12 mouse cellular contexts compared by ENCODE assay signal in the genomic region with DNA sequence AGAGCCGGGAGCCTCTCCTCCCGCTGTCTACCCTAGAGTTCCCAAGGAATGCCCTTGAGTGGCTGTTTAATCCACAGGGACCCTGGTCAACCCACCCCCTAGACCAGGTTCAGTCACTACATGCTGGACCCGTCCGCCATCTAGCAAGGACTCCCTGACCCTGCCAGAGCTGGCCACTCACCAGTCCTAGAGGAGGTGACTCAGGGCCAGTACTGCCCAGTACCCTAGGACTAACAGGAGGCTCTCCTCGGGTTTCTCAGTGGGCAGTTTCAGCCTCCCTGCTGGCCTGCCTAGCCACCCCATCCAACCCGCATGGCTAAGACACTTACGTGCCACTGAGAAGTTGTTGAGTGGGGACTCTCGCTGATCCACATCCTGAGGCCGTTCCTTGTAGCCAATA. TPM values are rescaled to one million over a fixed set of nuclear protein-coding genes. Genes with fewer than 3 reads are reported as not detected.
DNase-seq lines count a peak whose midpoint lies in the region; ATAC-seq and TF ChIP-seq lines count a peak whose summit lies in the region.
"Had no signal": no experiment of that assay in that cellular context is flagged by ENCODE, and none has a peak within 500 bp of the region (broad histone marks: within the 10 kb centered on the region; RNA-seq: fewer than 3 reads in every experiment).

No protein-coding gene starts in this region.

- no peak for ATAC-seq in kidney, postnatal 0 days (replicated peaks; ENCODE audit: low FRiP score, low read depth)
- ATAC-seq in forebrain, embryonic 11.5 days (replicated peaks; ENCODE audit: low FRiP score) = no peak
- no peak for ATAC-seq in hindbrain, embryonic 13.5 days (ENCODE audit: low FRiP score)
- ATAC-seq in neural tube, embryonic 14.5 days (ENCODE audit: low read depth) = no peak
- no peak for ATAC-seq in granulocyte monocyte progenitor cell, adult 5-6 weeks (replicated peaks; ENCODE audit: poor library complexity, severe bottlenecking)

- TF ChIP-seq CTCF in kidney, postnatal 0 days (IDR thresholded peaks at IDR 0.05; ENCODE audit: low read depth) = no peak

- peaks cover 57% of the 10 kb centered on the region for H3K36me3 ChIP-seq in kidney, postnatal 0 days (ENCODE audit: insufficient read depth, low read length)
- H3K36me3 ChIP-seq in forebrain, embryonic 11.5 days (ENCODE audit: control insufficient read depth, insufficient read depth, low read length) = peaks cover 20% of the 10 kb centered on the region
- peaks cover 62% of the 10 kb centered on the region for H3K36me3 ChIP-seq in hindbrain, embryonic 13.5 days
- H3K36me3 ChIP-seq in neural tube, embryonic 14.5 days (ENCODE audit: control insufficient read depth, insufficient read depth, low read length) = peaks cover 47% of the 10 kb centered on the region

- no peak for DNase-seq in kidney, postnatal 0 days (ENCODE audit: low spot score)
- DNase-seq in kidney, adult 11 months = no peak
- no peak for DNase-seq in forebrain, embryonic 11.5 days (ENCODE audit: low spot score)
- DNase-seq in right cerebral cortex, postnatal 36 days (ENCODE audit: low spot score in 2 of 2) = no peak
- DNase-seq: adrenal gland, postnatal 14 days; cerebellum, adult 2 months; thymus, postnatal 36 days had no signal

- WGBS in kidney, postnatal 0 days = 64% methylated on average over 9 of the region's 9 CpGs
- WGBS in forebrain, embryonic 11.5 days = 88% methylated on average over 9 of the region's 9 CpGs
- 77% methylated on average over 9 of the region's 9 CpGs for WGBS in hindbrain, embryonic 13.5 days
- 79% methylated on average over 9 of the region's 9 CpGs for WGBS in neural tube, embryonic 14.5 days

- no peak overlapping the region for H3K4me2 ChIP-seq in kidney, postnatal 0 days (ENCODE audit: low read length)
- H3K4me2 ChIP-seq in forebrain, embryonic 11.5 days (ENCODE audit: low read depth, low read length, severe bottlenecking) = no peak overlapping the region
- peak overlapping the region; percentile 27; the same call in 1 of the 2 replicates for H3K4me2 ChIP-seq in hindbrain, embryonic 13.5 days
- no peak overlapping the region for H3K4me2 ChIP-seq in neural tube, embryonic 14.5 days (ENCODE audit: low read depth, low read length)

- H3K27ac ChIP-seq in kidney, postnatal 0 days = peak overlapping the region; percentile 60
- peak overlapping the region; percentile 73; the same call in 1 of the 2 replicates for H3K27ac ChIP-seq in forebrain, embryonic 11.5 days (ENCODE audit: low read depth, low read length)
- H3K27ac ChIP-seq in hindbrain, embryonic 13.5 days = peak overlapping the region; percentile 95
- H3K27ac ChIP-seq in neural tube, embryonic 14.5 days (ENCODE audit: low read depth, low read length) = 0 out of 2 replicates have a peak overlapping the region, but pooled peaks have one; percentile 88
- H3K27ac ChIP-seq: liver, embryonic 14.5 days had no signal

- H3K27me3 ChIP-seq in kidney, postnatal 0 days (ENCODE audit: insufficient read depth, low read length) = no peaks in the 10 kb centered on the region
- no peaks in the 10 kb centered on the region for H3K27me3 ChIP-seq in forebrain, embryonic 11.5 days (ENCODE audit: control insufficient read depth, insufficient read depth, low read length)
- no peaks in the 10 kb centered on the region for H3K27me3 ChIP-seq in hindbrain, embryonic 13.5 days
- H3K27me3 ChIP-seq in neural tube, embryonic 14.5 days (ENCODE audit: control insufficient read depth, insufficient read depth, low read length) = no peaks in the 10 kb centered on the region

- no peak overlapping the region for H3K4me3 ChIP-seq in kidney, postnatal 0 days (replicated peaks; ENCODE audit: low read depth, low read length)
- H3K4me3 ChIP-seq in forebrain, embryonic 11.5 days (ENCODE audit: low read depth, low read length) = no peak overlapping the region
- no peak overlapping the region for H3K4me3 ChIP-seq in hindbrain, embryonic 13.5 days
- no peak overlapping the region for H3K4me3 ChIP-seq in neural tube, embryonic 14.5 days (ENCODE audit: low read depth, low read length)

- H3K4me1 ChIP-seq in kidney, postnatal 0 days (replicated peaks; ENCODE audit: insufficient read depth, low read length) = peaks cover 27% of the 10 kb centered on the region; the same call in 1 of the 2 replicates
- H3K4me1 ChIP-seq in forebrain, embryonic 11.5 days (replicated peaks; ENCODE audit: control insufficient read depth, insufficient read depth, low read length) = peaks cover 36% of the 10 kb centered on the region
- H3K4me1 ChIP-seq in hindbrain, embryonic 13.5 days (replicated peaks) = peaks cover 83% of the 10 kb centered on the region
- peaks cover 63% of the 10 kb centered on the region for H3K4me1 ChIP-seq in neural tube, embryonic 14.5 days (ENCODE audit: control insufficient read depth, insufficient read depth, low read length)

- H3K9me3 ChIP-seq in kidney, postnatal 0 days (replicated peaks; ENCODE audit: low read length) = no peaks in the 10 kb centered on the region
- no peaks in the 10 kb centered on the region for H3K9me3 ChIP-seq in forebrain, embryonic 11.5 days (ENCODE audit: control insufficient read depth, low read length)
- no peaks in the 10 kb centered on the region for H3K9me3 ChIP-seq in hindbrain, embryonic 13.5 days
- H3K9me3 ChIP-seq in neural tube, embryonic 14.5 days (ENCODE audit: control insufficient read depth, low read length) = no peaks in the 10 kb centered on the region
- H3K9me3 ChIP-seq: G1E had no signal

- H3K9ac ChIP-seq in kidney, postnatal 0 days (ENCODE audit: low read depth, low read length) = 0 out of 2 replicates have a peak overlapping the region, but pooled peaks have one; percentile 18
- H3K9ac ChIP-seq in forebrain, embryonic 11.5 days (ENCODE audit: low read length) = no peak overlapping the region
- H3K9ac ChIP-seq in hindbrain, embryonic 13.5 days = peak overlapping the region; percentile 59
- H3K9ac ChIP-seq in neural tube, embryonic 14.5 days (replicated peaks; ENCODE audit: low read depth, low read length) = 0 out of 2 replicates have a peak overlapping the region, but pooled peaks have one; percentile 25
- H3K9ac ChIP-seq: liver, embryonic 14.5 days had no signal

RNA-seq across cellular contexts. Expression of a gene that starts 12.8 kb away (rescaled TPM):
- polyA plus RNA-seq in kidney, postnatal 0 days (2015; fragmentation: Nextera tagmentation; extraction: Ambion mirVana) = 72.5 and 114 TPM in 2 replicates
- polyA plus RNA-seq in forebrain, embryonic 11.5 days (2014; fragmentation: Nextera tagmentation; extraction: Ambion mirVana) = 99.4 and 123 TPM in 2 replicates
- polyA plus RNA-seq in hindbrain, embryonic 13.5 days (2015; fragmentation: Nextera tagmentation; extraction: Ambion mirVana) = 60.8 and 64.5 TPM in 2 replicates
- 57.9 and 59.2 TPM in 2 replicates for polyA plus RNA-seq in neural tube, embryonic 14.5 days (2014; fragmentation: Nextera tagmentation; extraction: Ambion mirVana)
- total RNA-seq in granulocyte monocyte progenitor cell, adult 5-6 weeks (2014; fragmentation: Nextera tagmentation) = 118 and 134 TPM in 2 replicates
- 73.9 and 101 TPM in 2 replicates for total RNA-seq in granulocyte monocyte progenitor cell, adult 5-6 weeks (2017)

RNA-seq across cellular contexts. Expression of a gene that starts 16.8 kb away (rescaled TPM):
- polyA plus RNA-seq in kidney, postnatal 0 days (2015; fragmentation: Nextera tagmentation; extraction: Ambion mirVana) = 5.9 and 6.7 TPM in 2 replicates
- 4.4 and 5.3 TPM in 2 replicates for polyA plus RNA-seq in forebrain, embryonic 11.5 days (2014; fragmentation: Nextera tagmentation; extraction: Ambion mirVana)
- polyA plus RNA-seq in hindbrain, embryonic 13.5 days (2015; fragmentation: Nextera tagmentation; extraction: Ambion mirVana) = 3.6 and 4.6 TPM in 2 replicates
- 1.3 and 3.5 TPM in 2 replicates for polyA plus RNA-seq in neural tube, embryonic 14.5 days (2014; fragmentation: Nextera tagmentation; extraction: Ambion mirVana)
- 1.0 and 5.4 TPM in 2 replicates for total RNA-seq in granulocyte monocyte progenitor cell, adult 5-6 weeks (2014; fragmentation: Nextera tagmentation)
- total RNA-seq in granulocyte monocyte progenitor cell, adult 5-6 weeks (2017) = 0.82 and 1.3 TPM in 2 replicates

RNA-seq across cellular contexts. Expression of a gene that starts 17.4 kb away (rescaled TPM):
- 202 and 209 TPM in 2 replicates for polyA plus RNA-seq in kidney, postnatal 0 days (2015; fragmentation: Nextera tagmentation; extraction: Ambion mirVana)
- 227 and 257 TPM in 2 replicates for polyA plus RNA-seq in forebrain, embryonic 11.5 days (2014; fragmentation: Nextera tagmentation; extraction: Ambion mirVana)
- polyA plus RNA-seq in hindbrain, embryonic 13.5 days (2015; fragmentation: Nextera tagmentation; extraction: Ambion mirVana) = 62.6 and 63.8 TPM in 2 replicates
- 44.7 and 46.8 TPM in 2 replicates for polyA plus RNA-seq in neural tube, embryonic 14.5 days (2014; fragmentation: Nextera tagmentation; extraction: Ambion mirVana)
- 113 and 231 TPM in 2 replicates for total RNA-seq in granulocyte monocyte progenitor cell, adult 5-6 weeks (2014; fragmentation: Nextera tagmentation)
- total RNA-seq in granulocyte monocyte progenitor cell, adult 5-6 weeks (2017) = 339 TPM in 2 replicates

RNA-seq across cellular contexts. Expression of a gene that starts 42.0 kb away (rescaled TPM):
- 13.4 and 14.5 TPM in 2 replicates for polyA plus RNA-seq in kidney, postnatal 0 days (2015; fragmentation: Nextera tagmentation; extraction: Ambion mirVana)
- 1.9 and 2.1 TPM in 2 replicates for polyA plus RNA-seq in forebrain, embryonic 11.5 days (2014; fragmentation: Nextera tagmentation; extraction: Ambion mirVana)
- polyA plus RNA-seq in hindbrain, embryonic 13.5 days (2015; fragmentation: Nextera tagmentation; extraction: Ambion mirVana) = 3.1 and 3.2 TPM in 2 replicates
- 2.7 and 3.4 TPM in 2 replicates for polyA plus RNA-seq in neural tube, embryonic 14.5 days (2014; fragmentation: Nextera tagmentation; extraction: Ambion mirVana)
- total RNA-seq in granulocyte monocyte progenitor cell, adult 5-6 weeks (2014; fragmentation: Nextera tagmentation) = 128 and 139 TPM in 2 replicates
- total RNA-seq in granulocyte monocyte progenitor cell, adult 5-6 weeks (2017) = 109 and 122 TPM in 2 replicates
- total RNA-seq: G1E had no signal

RNA-seq across cellular contexts. Expression of a gene that starts 58.4 kb away (rescaled TPM):
- polyA plus RNA-seq in kidney, postnatal 0 days (2015; fragmentation: Nextera tagmentation; extraction: Ambion mirVana) = 13.6 and 13.9 TPM in 2 replicates
- polyA plus RNA-seq in forebrain, embryonic 11.5 days (2014; fragmentation: Nextera tagmentation; extraction: Ambion mirVana) = 12.6 and 15.2 TPM in 2 replicates
- polyA plus RNA-seq in hindbrain, embryonic 13.5 days (2015; fragmentation: Nextera tagmentation; extraction: Ambion mirVana) = 24.2 and 24.9 TPM in 2 replicates
- polyA plus RNA-seq in neural tube, embryonic 14.5 days (2014; fragmentation: Nextera tagmentation; extraction: Ambion mirVana) = 33.2 and 36.1 TPM in 2 replicates
- 1.6 and 9.2 TPM in 2 replicates for total RNA-seq in granulocyte monocyte progenitor cell, adult 5-6 weeks (2014; fragmentation: Nextera tagmentation)
- 0.56 and 1.2 TPM in 2 replicates for total RNA-seq in granulocyte monocyte progenitor cell, adult 5-6 weeks (2017)
- polyA plus RNA-seq: G1E had no signal
